Mouse (Mus musculus): ENCODE data around the gene Mfsd12. TPM values are rescaled to one million over a fixed set of nuclear protein-coding genes. Genes with fewer than 3 reads are reported as not detected.

The Mfsd12 gene
- polyA plus RNA-seq, 1 experiment from 2014 or later = 11.5 TPM

- Histone ChIP-seq H3K4me1 (replicated peaks; ENCODE audit: control insufficient read depth, insufficient read depth, low read length) (peaks cover 22% of the 10 kb centered on the region), H3K36me3 (ENCODE audit: control insufficient read depth, insufficient read depth) (no peaks in the 10 kb centered on the region), H3K9me3 (ENCODE audit: control insufficient read depth, low read length) (no peaks in the 10 kb centered on the region), H3K4me2 (ENCODE audit: low read length) (peak within 1 kb of the TSS; percentile 95), H3K9ac (replicated peaks; ENCODE audit: low read depth, low read length) (peak within 1 kb of the TSS; percentile 68), H3K4me3 (replicated peaks; ENCODE audit: low read length) (peak within 1 kb of the TSS; percentile 70), H3K27me3 (replicated peaks; ENCODE audit: control insufficient read depth, insufficient read depth, low read length) (peaks cover 2% of the 10 kb centered on the region; the same call in 1 of the 2 replicates), H3K27ac (ENCODE audit: low read length) (peak within 1 kb of the TSS; percentile 58; the same call in 1 of the 2 replicates)
- peak; percentile 96 for ATAC-seq
- WGBS = under 1% methylated on average over 54 of the region's 54 CpGs
Observed at GRCm38 (mm10) chr10:81350351-81351063, 6.8 kb upstream of the Mfsd12 start, which contains the start of gene Hmg20b. Gene Hmg20b (minus strand): TSS chr10:81350480.

GRCm38 (mm10) chr10:81351678-81352291, 5.5 kb upstream of the Mfsd12 start:
- 29% methylated on average over 9 of the region's 9 CpGs for WGBS
- Histone ChIP-seq H3K27me3 (replicated peaks; ENCODE audit: control insufficient read depth, insufficient read depth, low read length) (peaks cover 3% of the 10 kb centered on the region; the same call in 1 of the 2 replicates), H3K27ac (ENCODE audit: low read length) (no peak overlapping the region), H3K4me2 (ENCODE audit: low read length) (no peak overlapping the region), H3K9me3 (ENCODE audit: control insufficient read depth, low read length) (no peaks in the 10 kb centered on the region), H3K4me1 (replicated peaks; ENCODE audit: control insufficient read depth, insufficient read depth, low read length) (peaks cover 20% of the 10 kb centered on the region), H3K4me3 (replicated peaks; ENCODE audit: low read length) (no peak overlapping the region), H3K36me3 (ENCODE audit: control insufficient read depth, insufficient read depth) (no peaks in the 10 kb centered on the region), H3K9ac (replicated peaks; ENCODE audit: low read depth, low read length) (no peak overlapping the region)
- no peak for ATAC-seq

- no peaks in the 10 kb centered on the region for H3K9me3 ChIP-seq (ENCODE audit: control insufficient read depth, low read length)
- 0 out of 2 replicates have a peak, but pooled peaks cover 2% of the 10 kb centered on the region for H3K27me3 ChIP-seq (replicated peaks; ENCODE audit: control insufficient read depth, insufficient read depth, low read length)
- no peak overlapping the region for H3K4me2 ChIP-seq (ENCODE audit: low read length)
- WGBS = 69% methylated on average over 9 of the region's 9 CpGs
- H3K9ac ChIP-seq (replicated peaks; ENCODE audit: low read depth, low read length) = no peak overlapping the region
- H3K36me3 ChIP-seq (ENCODE audit: control insufficient read depth, insufficient read depth) = no peaks in the 10 kb centered on the region
- H3K27ac ChIP-seq (ENCODE audit: low read length) = no peak overlapping the region
- H3K4me3 ChIP-seq (replicated peaks; ENCODE audit: low read length) = no peak overlapping the region
- peaks cover 23% of the 10 kb centered on the region for H3K4me1 ChIP-seq (replicated peaks; ENCODE audit: control insufficient read depth, insufficient read depth, low read length)
- ATAC-seq = no peak
Observed at GRCm38 (mm10) chr10:81354738-81355477, 2.4 kb upstream of the Mfsd12 start.

GRCm38 (mm10) chr10:81355533-81355932, 1.8 kb upstream of the Mfsd12 start:
- Histone ChIP-seq H3K9ac (replicated peaks; ENCODE audit: low read depth, low read length) (no peak overlapping the region), H3K9me3 (ENCODE audit: control insufficient read depth, low read length) (no peaks in the 10 kb centered on the region), H3K4me2 (ENCODE audit: low read length) (no peak overlapping the region), H3K4me1 (replicated peaks; ENCODE audit: control insufficient read depth, insufficient read depth, low read length) (peaks cover 21% of the 10 kb centered on the region), H3K36me3 (ENCODE audit: control insufficient read depth, insufficient read depth) (no peaks in the 10 kb centered on the region), H3K27ac (ENCODE audit: low read length) (no peak overlapping the region), H3K4me3 (replicated peaks; ENCODE audit: low read length) (no peak overlapping the region), H3K27me3 (replicated peaks; ENCODE audit: control insufficient read depth, insufficient read depth, low read length) (0 out of 2 replicates have a peak, but pooled peaks cover 2% of the 10 kb centered on the region)
- no peak for ATAC-seq
- WGBS = 79% methylated on average over 4 of the region's 4 CpGs

GRCm38 (mm10) chr10:81356352-81356990, 820 bp upstream of the Mfsd12 start:
- Histone ChIP-seq H3K9ac (replicated peaks; ENCODE audit: low read depth, low read length) (no peak overlapping the region), H3K36me3 (ENCODE audit: control insufficient read depth, insufficient read depth) (no peaks in the 10 kb centered on the region), H3K9me3 (ENCODE audit: control insufficient read depth, low read length) (no peaks in the 10 kb centered on the region), H3K4me2 (ENCODE audit: low read length) (no peak overlapping the region), H3K4me1 (replicated peaks; ENCODE audit: control insufficient read depth, insufficient read depth, low read length) (peaks cover 17% of the 10 kb centered on the region), H3K4me3 (replicated peaks; ENCODE audit: low read length) (no peak overlapping the region), H3K27me3 (replicated peaks; ENCODE audit: control insufficient read depth, insufficient read depth, low read length) (0 out of 2 replicates have a peak, but pooled peaks cover 2% of the 10 kb centered on the region), H3K27ac (ENCODE audit: low read length) (no peak overlapping the region)
- 51% methylated on average over 12 of the region's 12 CpGs for WGBS
- no peak for ATAC-seq

- ATAC-seq = no peak; the same call in 1 of the 2 replicates
Observed at GRCm38 (mm10) chr10:81358209-81358608, 918 bp downstream of the Mfsd12 start.

GRCm38 (mm10) chr10:81358841-81359240, 1.6 kb downstream of the Mfsd12 start:
- Histone ChIP-seq H3K27ac (ENCODE audit: low read length) (no peak overlapping the region), H3K36me3 (ENCODE audit: control insufficient read depth, insufficient read depth) (no peaks in the 10 kb centered on the region), H3K4me1 (replicated peaks; ENCODE audit: control insufficient read depth, insufficient read depth, low read length) (peaks cover 22% of the 10 kb centered on the region), H3K9ac (replicated peaks; ENCODE audit: low read depth, low read length) (no peak overlapping the region), H3K9me3 (ENCODE audit: control insufficient read depth, low read length) (no peaks in the 10 kb centered on the region), H3K4me2 (ENCODE audit: low read length) (no peak overlapping the region; the same call in 1 of the 2 replicates), H3K4me3 (replicated peaks; ENCODE audit: low read length) (no peak overlapping the region), H3K27me3 (replicated peaks; ENCODE audit: control insufficient read depth, insufficient read depth, low read length) (peaks cover 8% of the 10 kb centered on the region)
- no peak for ATAC-seq
- 70% methylated on average over 1 of the region's 1 CpGs for WGBS

More at GRCm38 (mm10) chr10:81358209-81358608, 918 bp downstream of the Mfsd12 start:
- Histone ChIP-seq H3K9me3 (ENCODE audit: control insufficient read depth, low read length) (no peaks in the 10 kb centered on the region), H3K9ac (replicated peaks; ENCODE audit: low read depth, low read length) (peak overlapping the region; percentile 79), H3K4me1 (replicated peaks; ENCODE audit: control insufficient read depth, insufficient read depth, low read length) (peaks cover 17% of the 10 kb centered on the region), H3K27ac (ENCODE audit: low read length) (no peak overlapping the region), H3K27me3 (replicated peaks; ENCODE audit: control insufficient read depth, insufficient read depth, low read length) (peaks cover 3% of the 10 kb centered on the region; the same call in 1 of the 2 replicates), H3K36me3 (ENCODE audit: control insufficient read depth, insufficient read depth) (no peaks in the 10 kb centered on the region), H3K4me3 (replicated peaks; ENCODE audit: low read length) (peak overlapping the region; percentile 78), H3K4me2 (ENCODE audit: low read length) (peak overlapping the region; percentile 94)
- WGBS = 43% methylated on average over 4 of the region's 4 CpGs

- H3K4me1 ChIP-seq (replicated peaks; ENCODE audit: control insufficient read depth, insufficient read depth, low read length) = peaks cover 32% of the 10 kb centered on the region
- no peak for ATAC-seq
- no peak overlapping the region for H3K4me2 ChIP-seq (ENCODE audit: low read length)
- H3K27me3 ChIP-seq (replicated peaks; ENCODE audit: control insufficient read depth, insufficient read depth, low read length) = peaks cover 15% of the 10 kb centered on the region
- no peak overlapping the region for H3K9ac ChIP-seq (replicated peaks; ENCODE audit: low read depth, low read length)
- no peak overlapping the region for H3K4me3 ChIP-seq (replicated peaks; ENCODE audit: low read length)
- H3K27ac ChIP-seq (ENCODE audit: low read length) = no peak overlapping the region
- no peaks in the 10 kb centered on the region for H3K9me3 ChIP-seq (ENCODE audit: control insufficient read depth, low read length)
- 74% methylated on average over 8 of the region's 8 CpGs for WGBS
- H3K36me3 ChIP-seq (ENCODE audit: control insufficient read depth, insufficient read depth) = no peaks in the 10 kb centered on the region
Observed at GRCm38 (mm10) chr10:81360721-81361120, 3.4 kb downstream of the Mfsd12 start.
